Mouse (Mus musculus): ENCODE data around the gene Itga8.

GRCm38 (mm10) chr2:12154676-12155075 lies 147.0 kb downstream of the Itga8 start:
- TF ChIP-seq POLR2A (IDR thresholded peaks at IDR 0.05; ENCODE audit: control insufficient read depth, low read depth, low read length) (no peak), CTCF (IDR thresholded peaks at IDR 0.05; ENCODE audit: control insufficient read depth, insufficient read depth, insufficient replicate concordance, low read depth, low read length) (no peak)
